Mouse (Mus musculus): ENCODE results near the gene Pigo.
"Not testable (repeated sequence)": the region's sequence is repeated elsewhere in the genome, so short reads cannot be mapped to it uniquely, and the experiment has no call there.

Gene Pigo

GRCm38 (mm10) chr4:43001272-43001671 lies 24.3 kb downstream of the Pigo start:
- no peak for DNase-seq (ENCODE audit: low read depth, low spot score)

DNA sequence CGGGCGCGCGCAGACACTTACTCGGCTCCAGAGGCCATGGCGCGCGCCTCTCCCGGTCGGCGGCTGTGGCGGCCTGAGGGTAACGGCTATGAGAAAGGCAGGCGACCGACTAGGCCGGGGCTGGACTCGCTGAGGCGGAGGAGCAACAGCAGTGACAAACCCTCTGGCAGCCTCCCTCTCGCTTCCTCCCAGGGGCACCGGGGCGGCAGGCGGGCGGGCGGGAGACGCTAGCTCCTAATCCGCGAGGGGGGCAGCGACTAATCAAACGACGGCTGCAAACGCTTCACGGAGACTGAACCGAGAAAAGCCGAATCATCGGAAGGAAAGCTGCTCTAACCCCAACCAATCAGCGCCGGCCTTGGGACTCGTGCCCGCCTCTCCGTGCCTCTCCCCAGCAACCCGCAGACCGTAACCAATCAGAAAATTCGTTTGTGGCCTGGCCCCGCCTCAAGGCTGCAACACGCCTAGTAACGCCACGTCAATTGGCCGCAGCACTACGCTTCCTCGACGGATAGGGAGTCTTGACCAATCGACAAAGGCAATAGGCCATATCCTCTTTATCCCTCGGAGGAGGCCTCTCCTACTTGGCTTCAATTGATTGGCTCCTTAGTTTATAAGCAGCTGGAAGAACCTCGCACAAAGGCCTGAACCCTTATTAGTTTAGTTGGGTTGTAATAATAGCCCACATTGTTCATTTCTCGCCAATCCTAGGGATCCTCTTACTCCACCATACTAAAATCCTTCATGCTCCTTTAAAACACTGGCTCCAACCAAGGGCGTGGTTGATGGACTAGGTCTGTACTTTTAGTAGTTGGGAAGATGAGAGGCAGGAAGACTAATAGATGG lies 25.3 kb downstream of the Pigo start, which contains the start of gene Vcp:
TSS of gene Vcp (minus strand) at position 367 of the 846 bp plus-strand sequence.
- DNase-seq (ENCODE audit: low read depth, low spot score): peak; percentile 97

DNA sequence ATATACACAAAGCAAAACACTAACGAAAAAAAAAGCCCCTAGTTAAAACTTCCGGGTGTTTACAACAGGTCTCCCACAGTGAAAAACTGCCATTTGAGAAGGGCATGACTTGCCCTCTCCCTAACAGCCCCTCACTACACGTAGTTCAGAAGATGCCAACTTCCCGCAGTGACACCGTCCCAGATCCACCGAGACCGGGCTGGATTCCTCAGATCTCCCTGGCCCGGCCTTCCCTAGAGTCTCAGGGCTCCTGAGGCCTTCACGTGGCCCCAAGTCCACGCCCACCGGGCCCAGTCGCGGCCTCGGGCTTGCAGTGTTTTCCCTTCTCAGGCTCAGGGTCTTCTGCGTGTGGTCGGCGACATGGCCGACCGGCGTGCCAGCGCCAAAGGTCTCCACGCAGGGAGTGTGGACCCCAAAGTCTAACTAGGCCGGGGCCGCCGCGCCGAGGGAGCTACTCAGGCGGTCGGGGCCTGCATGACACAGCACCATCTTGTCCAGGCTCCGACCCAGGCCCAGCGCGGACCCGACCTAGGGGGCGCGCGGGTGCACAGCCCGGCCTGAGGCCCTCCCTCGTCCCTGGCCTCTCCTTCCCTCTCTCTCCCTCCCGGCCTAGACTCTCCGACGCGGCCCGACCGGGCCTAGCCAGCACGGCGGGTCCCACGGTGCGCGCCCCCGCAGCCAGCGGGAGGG lies 26.0 kb downstream of the Pigo start:
- DNase-seq (ENCODE audit: low read depth, low spot score): peak; percentile 43

- DNase-seq (ENCODE audit: low read depth, low spot score): no peak
Measured at GRCm38 (mm10) chr4:42998022-42998421, 27.6 kb downstream of the Pigo start.

DNA sequence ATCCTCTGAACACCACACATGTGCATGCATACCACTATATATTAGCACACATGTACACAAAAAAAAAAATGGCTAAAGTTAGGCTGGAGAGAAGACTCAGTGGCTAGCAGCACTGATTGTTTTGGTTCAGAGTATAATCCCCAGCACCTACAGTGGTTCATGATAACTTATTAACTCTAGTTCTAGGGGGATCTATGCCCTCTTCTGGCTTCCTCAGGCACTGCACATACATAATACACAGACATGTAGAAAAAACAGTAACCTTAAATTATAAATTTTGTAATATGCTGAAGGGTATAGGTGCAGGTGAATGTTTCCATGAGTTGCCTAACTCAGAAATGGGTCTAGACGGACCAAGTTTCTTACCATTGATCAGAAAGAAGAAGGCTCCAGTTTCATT lies 37.3 kb downstream of the Pigo start:
- DNase-seq (ENCODE audit: low read depth, low spot score): no peak

- DNase-seq (ENCODE audit: low read depth, low spot score): not testable (repeated sequence)
Measured at GRCm38 (mm10) chr4:42980467-42980866, 45.2 kb downstream of the Pigo start.

DNA sequence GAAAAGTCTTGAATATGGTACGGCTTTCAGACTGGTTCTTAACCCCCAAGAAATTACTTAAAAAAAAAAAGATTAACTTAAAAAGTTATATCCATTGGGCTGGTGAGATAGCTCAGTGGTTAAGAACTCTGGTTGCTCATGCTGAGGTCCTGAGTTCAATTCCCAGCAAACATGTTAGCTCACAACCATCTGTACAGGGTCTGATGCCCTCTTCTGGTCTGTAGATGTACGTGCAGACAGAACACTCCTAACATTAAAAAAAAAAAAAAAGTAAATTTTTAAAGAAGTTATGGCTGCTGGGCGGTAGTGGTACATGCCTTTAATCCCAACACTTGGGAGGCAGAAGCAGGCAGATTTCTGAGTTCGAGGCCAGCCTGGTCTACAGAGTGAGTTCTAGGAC lies 47.6 kb downstream of the Pigo start:
- DNase-seq (ENCODE audit: low read depth, low spot score): no peak

- DNase-seq (ENCODE audit: low read depth, low spot score): no peak
Measured at GRCm38 (mm10) chr4:42973868-42974267, 51.8 kb downstream of the Pigo start.

DNA sequence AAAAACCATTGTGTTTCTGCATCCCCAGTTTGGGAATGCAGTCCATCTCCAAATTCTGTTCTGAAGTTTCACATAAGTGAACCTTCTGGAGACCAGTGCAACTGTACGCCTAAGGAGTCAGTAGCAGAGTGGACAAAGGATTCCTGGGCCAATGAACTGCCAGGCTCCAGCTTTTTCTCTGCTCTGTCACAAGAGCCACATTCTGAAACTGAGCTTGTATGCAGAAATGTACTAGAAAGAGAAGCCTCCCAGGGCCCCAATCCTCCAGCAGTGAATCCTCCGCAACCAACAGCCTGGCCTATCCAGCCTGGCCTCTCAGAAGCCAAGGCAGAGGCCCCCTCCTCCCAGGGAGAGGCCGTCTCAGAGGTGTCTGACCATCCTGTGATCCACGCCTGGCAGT lies 52.7 kb downstream of the Pigo start:
- no peak for DNase-seq (ENCODE audit: low read depth, low spot score)

GRCm38 (mm10) chr4:42969304-42969703 lies 56.3 kb downstream of the Pigo start, which contains the start of gene 1700022I11Rik:
TSS of gene 1700022I11Rik (plus strand) at chr4:42969604.
- DNase-seq (ENCODE audit: low read depth, low spot score): no peak

Measured in retina, adult 2 months (tissue).